Mouse (Mus musculus) embryonic facial prominence, embryonic 15.5 days (tissue): Measurements from ENCODE around the gene Tagln2. TPM values are rescaled to one million over a fixed set of nuclear protein-coding genes. Genes with fewer than 3 reads are reported as not detected.

Source experiments
- ATAC-seq: fragments of 200-750 bp; cut with Nextera tagmentation; 2 replicates; pipeline ENCODE4 v1.8.0; 2017; ENCODE audit warnings: low read depth, moderate TSS enrichment; ENCODE audit not compliant: insufficient number of reproducible peaks, low FRiP score, low TSS enrichment
- H3K27ac ChIP-seq: fragments of 300-500 bp; sonication (generic); replicated peaks from 2 replicates; pipeline ENCODE4 v1.5.1; 2015; ENCODE audit warnings: mild to moderate bottlenecking, inconsistent platforms
- H3K27me3 ChIP-seq: fragments of 300-500 bp; sonication (generic); 2 replicates; pipeline ENCODE4 v1.6.1; 2015; ENCODE audit warnings: inconsistent platforms
- H3K36me3 ChIP-seq: fragments of 300-500 bp; sonication (generic); 2 replicates; pipeline ENCODE4 v1.6.1; 2015; ENCODE audit warnings: mild to moderate bottlenecking, inconsistent platforms
- H3K4me1 ChIP-seq: fragments of 300-500 bp; sonication (generic); 2 replicates; pipeline ENCODE4 v1.6.1; 2015; ENCODE audit warnings: inconsistent platforms
- H3K4me2 ChIP-seq: fragments of 300-500 bp; sonication (generic); replicated peaks from 2 replicates; pipeline ENCODE4 v1.6.1; 2015; ENCODE audit warnings: mild to moderate bottlenecking, inconsistent platforms
- H3K4me3 ChIP-seq: fragments of 300-500 bp; sonication (generic); replicated peaks from 2 replicates; pipeline ENCODE4 v1.5.1; 2015; ENCODE audit warnings: mild to moderate bottlenecking, inconsistent platforms
- H3K9ac ChIP-seq: fragments of 300-500 bp; sonication (generic); 2 replicates; pipeline ENCODE4 v1.6.1; 2015; ENCODE audit warnings: inconsistent platforms
- H3K9me3 ChIP-seq: fragments of 300-500 bp; sonication (generic); replicated peaks from 2 replicates; pipeline ENCODE4 v1.6.1; 2016; ENCODE audit warnings: inconsistent platforms
- WGBS: fragments of 180-500 bp; shearing (Covaris S2); methylation state at CpG from one replicate; pipeline ENCODE4 v1.1.7; 2015; 5-methylcytosine and 5-hydroxymethylcytosine counted together
- polyA plus RNA-seq: library from polyadenylated mRNA; unstranded; fragments of >200 nt; fragmentation: Nextera tagmentation; extraction: Ambion mirVana; gene quantifications from 2 replicates; pipeline ENCODE4 v1.2.1, GENCODE M21; 2015

The Tagln2 gene
- polyA plus RNA-seq, 1 experiment from 2014 or later: 286 TPM

GRCm38 (mm10) chr1:172507001-172507400 is 7.2 kb downstream of the Tagln2 start:
- H3K4me3 ChIP-seq: no peak overlapping the region
- ATAC-seq: peak; percentile 71
- peaks cover 31% of the 10 kb centered on the region for H3K36me3 ChIP-seq
- no peak overlapping the region for H3K4me2 ChIP-seq
- 38% methylated on average over 5 of the region's 5 CpGs for WGBS
- H3K27ac ChIP-seq: 0 out of 2 replicates have a peak overlapping the region, but pooled peaks have one; percentile 4
- H3K9ac ChIP-seq: no peak overlapping the region
- H3K4me1 ChIP-seq: peaks cover 41% of the 10 kb centered on the region
- no peaks in the 10 kb centered on the region for H3K9me3 ChIP-seq
- H3K27me3 ChIP-seq: no peaks in the 10 kb centered on the region

- no peak overlapping the region for H3K27ac ChIP-seq
- ATAC-seq: no peak
- WGBS: 82% methylated on average over 3 of the region's 3 CpGs
Measured at GRCm38 (mm10) chr1:172507701-172508100, 7.9 kb downstream of the Tagln2 start.

GRCm38 (mm10) chr1:172508172-172508571 is 8.3 kb downstream of the Tagln2 start:
- 61% methylated on average over 2 of the region's 2 CpGs for WGBS

More at GRCm38 (mm10) chr1:172507701-172508100, 7.9 kb downstream of the Tagln2 start:
- Histone ChIP-seq H3K27me3 (no peaks in the 10 kb centered on the region), H3K4me3 (no peak overlapping the region), H3K4me2 (no peak overlapping the region), H3K9me3 (no peaks in the 10 kb centered on the region), H3K36me3 (peaks cover 31% of the 10 kb centered on the region), H3K4me1 (peaks cover 34% of the 10 kb centered on the region), H3K9ac (no peak overlapping the region)

GRCm38 (mm10) chr1:172509235-172509634 is 9.4 kb downstream of the Tagln2 start:
- no peaks in the 10 kb centered on the region for H3K27me3 ChIP-seq
- WGBS: 71% methylated on average over 5 of the region's 5 CpGs

More at GRCm38 (mm10) chr1:172508172-172508571, 8.3 kb downstream of the Tagln2 start:
- no peak overlapping the region for H3K9ac ChIP-seq
- H3K27ac ChIP-seq: no peak overlapping the region
- H3K4me2 ChIP-seq: no peak overlapping the region
- peaks cover 31% of the 10 kb centered on the region for H3K36me3 ChIP-seq
- no peak overlapping the region for H3K4me3 ChIP-seq
- peaks cover 29% of the 10 kb centered on the region for H3K4me1 ChIP-seq
- no peaks in the 10 kb centered on the region for H3K27me3 ChIP-seq
- ATAC-seq: no peak
- H3K9me3 ChIP-seq: no peaks in the 10 kb centered on the region

GRCm38 (mm10) chr1:172509983-172510382 is 10.1 kb downstream of the Tagln2 start:
- peaks cover 22% of the 10 kb centered on the region for H3K4me1 ChIP-seq
- H3K4me3 ChIP-seq: no peak overlapping the region
- no peak overlapping the region for H3K9ac ChIP-seq
- no peak for ATAC-seq
- no peaks in the 10 kb centered on the region for H3K9me3 ChIP-seq
- no peaks in the 10 kb centered on the region for H3K27me3 ChIP-seq
- H3K4me2 ChIP-seq: no peak overlapping the region
- peaks cover 31% of the 10 kb centered on the region for H3K36me3 ChIP-seq
- 37% methylated on average over 8 of the region's 8 CpGs for WGBS
- no peak overlapping the region for H3K27ac ChIP-seq

More at GRCm38 (mm10) chr1:172509235-172509634, 9.4 kb downstream of the Tagln2 start:
- no peak for ATAC-seq
- H3K27ac ChIP-seq: no peak overlapping the region
- H3K4me3 ChIP-seq: no peak overlapping the region
- peaks cover 26% of the 10 kb centered on the region for H3K4me1 ChIP-seq
- H3K9me3 ChIP-seq: no peaks in the 10 kb centered on the region
- H3K9ac ChIP-seq: no peak overlapping the region
- H3K36me3 ChIP-seq: peaks cover 31% of the 10 kb centered on the region
- no peak overlapping the region for H3K4me2 ChIP-seq

GRCm38 (mm10) chr1:172510421-172510972 is 10.7 kb downstream of the Tagln2 start:
- Histone ChIP-seq H3K4me1 (peaks cover 20% of the 10 kb centered on the region), H3K4me2 (no peak overlapping the region), H3K9ac (no peak overlapping the region), H3K27ac (0 out of 2 replicates have a peak overlapping the region, but pooled peaks have one; percentile 17), H3K4me3 (no peak overlapping the region), H3K36me3 (peaks cover 26% of the 10 kb centered on the region), H3K27me3 (no peaks in the 10 kb centered on the region), H3K9me3 (no peaks in the 10 kb centered on the region)
- ATAC-seq: no peak
- WGBS: 29% methylated on average over 13 of the region's 13 CpGs

GRCm38 (mm10) chr1:172512962-172513361 is 13.1 kb downstream of the Tagln2 start:
- H3K9me3 ChIP-seq: no peaks in the 10 kb centered on the region
- H3K27me3 ChIP-seq: no peaks in the 10 kb centered on the region
- H3K4me1 ChIP-seq: 0 out of 2 replicates have a peak, but pooled peaks cover 7% of the 10 kb centered on the region
- WGBS: 29% methylated on average over 13 of the region's 13 CpGs
- H3K9ac ChIP-seq: no peak overlapping the region
- peaks cover 3% of the 10 kb centered on the region; the same call in 1 of the 2 replicates for H3K36me3 ChIP-seq
- ATAC-seq: no peak
- no peak overlapping the region for H3K27ac ChIP-seq
- no peak overlapping the region for H3K4me3 ChIP-seq
- no peak overlapping the region for H3K4me2 ChIP-seq

- no peak overlapping the region for H3K4me2 ChIP-seq
Measured at GRCm38 (mm10) chr1:172513525-172514212, 13.8 kb downstream of the Tagln2 start.

GRCm38 (mm10) chr1:172514213-172514529 is 14.3 kb downstream of the Tagln2 start:
- H3K4me3 ChIP-seq: no peak overlapping the region
- H3K36me3 ChIP-seq: no peaks in the 10 kb centered on the region
- H3K4me1 ChIP-seq: 0 out of 2 replicates have a peak, but pooled peaks cover 7% of the 10 kb centered on the region
- H3K4me2 ChIP-seq: no peak overlapping the region
- H3K27ac ChIP-seq: peak overlapping the region; percentile 34; the same call in 1 of the 2 replicates
- no peak for ATAC-seq
- WGBS: 73% methylated on average over 4 of the region's 4 CpGs
- H3K9ac ChIP-seq: no peak overlapping the region
- H3K9me3 ChIP-seq: no peaks in the 10 kb centered on the region
- H3K27me3 ChIP-seq: no peaks in the 10 kb centered on the region

More at GRCm38 (mm10) chr1:172513525-172514212, 13.8 kb downstream of the Tagln2 start:
- WGBS: 71% methylated on average over 17 of the region's 17 CpGs
- no peaks in the 10 kb centered on the region for H3K27me3 ChIP-seq
- ATAC-seq: no peak
- no peak overlapping the region for H3K9ac ChIP-seq
- H3K4me3 ChIP-seq: no peak overlapping the region
- no peaks in the 10 kb centered on the region for H3K9me3 ChIP-seq
- 0 out of 2 replicates have a peak, but pooled peaks cover 7% of the 10 kb centered on the region for H3K4me1 ChIP-seq
- peak overlapping the region; percentile 34; the same call in 1 of the 2 replicates for H3K27ac ChIP-seq
- no peaks in the 10 kb centered on the region for H3K36me3 ChIP-seq

- ATAC-seq: no peak
- Histone ChIP-seq H3K9ac (no peak overlapping the region), H3K36me3 (no peaks in the 10 kb centered on the region), H3K27ac (0 out of 2 replicates have a peak overlapping the region, but pooled peaks have one; percentile 34), H3K4me3 (no peak overlapping the region), H3K4me2 (no peak overlapping the region), H3K27me3 (no peaks in the 10 kb centered on the region), H3K9me3 (no peaks in the 10 kb centered on the region), H3K4me1 (0 out of 2 replicates have a peak, but pooled peaks cover 7% of the 10 kb centered on the region)
- 70% methylated on average over 7 of the region's 7 CpGs for WGBS
Measured at GRCm38 (mm10) chr1:172514551-172515268, 14.9 kb downstream of the Tagln2 start.

GRCm38 (mm10) chr1:172515396-172515795 is 15.5 kb downstream of the Tagln2 start:
- Histone ChIP-seq H3K4me2 (no peak overlapping the region), H3K27me3 (no peaks in the 10 kb centered on the region), H3K9me3 (no peaks in the 10 kb centered on the region), H3K4me3 (no peak overlapping the region), H3K4me1 (peaks cover 12% of the 10 kb centered on the region), H3K27ac (no peak overlapping the region), H3K9ac (no peak overlapping the region), H3K36me3 (no peaks in the 10 kb centered on the region)
- 55% methylated on average over 1 of the region's 1 CpGs for whole genome bisulfite sequencing
- no peak for ATAC-seq
